Mouse (Mus musculus): ENCODE measurements around the gene Dbnl.
A peak's percentile ranks its signal among the peaks of the same experiment; 100 is the strongest.
"Not testable (repeated sequence)": the region's sequence is repeated elsewhere in the genome, so short reads cannot be mapped to it uniquely, and the experiment has no call there.

Gene Dbnl

GRCm38 (mm10) chr11:5795290-5795689, 7.0 kb downstream of the Dbnl start:
- DNase-seq (ENCODE audit: low read depth, low spot score): no peak

GRCm38 (mm10) chr11:5795706-5796105, 7.4 kb downstream of the Dbnl start:
- peak; percentile 94 for DNase-seq (ENCODE audit: low read depth, low spot score)

- DNase-seq (ENCODE audit: low read depth, low spot score): no peak
Measured at GRCm38 (mm10) chr11:5796939-5797338, 8.7 kb downstream of the Dbnl start.

- DNase-seq (ENCODE audit: low read depth, low spot score): no peak
Measured at GRCm38 (mm10) chr11:5797371-5797770, 9.1 kb downstream of the Dbnl start.

GRCm38 (mm10) chr11:5797928-5798327, 9.6 kb downstream of the Dbnl start:
- no peak for DNase-seq (ENCODE audit: low read depth, low spot score)

- DNase-seq (ENCODE audit: low read depth, low spot score): no peak
Measured at GRCm38 (mm10) chr11:5799621-5800490, 11.6 kb downstream of the Dbnl start.

GRCm38 (mm10) chr11:5801511-5801910, 13.2 kb downstream of the Dbnl start:
- DNase-seq (ENCODE audit: low read depth, low spot score): no peak

GRCm38 (mm10) chr11:5802005-5802404, 13.7 kb downstream of the Dbnl start:
- DNase-seq (ENCODE audit: low read depth, low spot score): no peak

GRCm38 (mm10) chr11:5802457-5803217, 14.3 kb downstream of the Dbnl start:
- DNase-seq (ENCODE audit: low read depth, low spot score): no peak

- DNase-seq (ENCODE audit: low read depth, low spot score): no peak
Measured at GRCm38 (mm10) chr11:5803551-5803981, 15.3 kb downstream of the Dbnl start, which contains the start of gene Pgam2. TSS of gene Pgam2 (minus strand) at chr11:5803733.

- no peak for DNase-seq (ENCODE audit: low read depth, low spot score)
Measured at GRCm38 (mm10) chr11:5804174-5804573, 15.9 kb downstream of the Dbnl start.

- no peak for DNase-seq (ENCODE audit: low read depth, low spot score)
Measured at GRCm38 (mm10) chr11:5805711-5806110, 17.4 kb downstream of the Dbnl start.

- no peak for DNase-seq (ENCODE audit: low read depth, low spot score)
Measured at GRCm38 (mm10) chr11:5807956-5808355, 19.7 kb downstream of the Dbnl start.

GRCm38 (mm10) chr11:5809487-5809886, 21.2 kb downstream of the Dbnl start:
- DNase-seq (ENCODE audit: low read depth, low spot score): not testable (repeated sequence)

- DNase-seq (ENCODE audit: low read depth, low spot score): no peak
Measured at GRCm38 (mm10) chr11:5813381-5813780, 25.1 kb downstream of the Dbnl start.

- DNase-seq (ENCODE audit: low read depth, low spot score): no peak
Measured at GRCm38 (mm10) chr11:5819223-5819622, 30.9 kb downstream of the Dbnl start.

GRCm38 (mm10) chr11:5825432-5825831, 37.1 kb downstream of the Dbnl start:
- DNase-seq (ENCODE audit: low read depth, low spot score): peak; percentile 39

GRCm38 (mm10) chr11:5827931-5828330, 39.6 kb downstream of the Dbnl start:
- DNase-seq (ENCODE audit: low read depth, low spot score): no peak

GRCm38 (mm10) chr11:5828509-5829191, 40.4 kb downstream of the Dbnl start:
- no peak for DNase-seq (ENCODE audit: low read depth, low spot score)

GRCm38 (mm10) chr11:5829327-5829726, 41.0 kb downstream of the Dbnl start:
- DNase-seq (ENCODE audit: low read depth, low spot score): no peak

- no peak for DNase-seq (ENCODE audit: low read depth, low spot score)
Measured at GRCm38 (mm10) chr11:5834506-5834905, 46.2 kb downstream of the Dbnl start.

- peak; percentile 98 for DNase-seq (ENCODE audit: low read depth, low spot score)
Measured at GRCm38 (mm10) chr11:5835057-5835456, 46.8 kb downstream of the Dbnl start.
